Mouse (Mus musculus): ENCODE measurements around the gene Diaph3.

Gene Diaph3

GRCm38 (mm10) chr14:86656262-86656661, 484.8 kb downstream of the Diaph3 start:
- no peak for DNase-seq (ENCODE audit: low spot score)

- no peak for DNase-seq (ENCODE audit: low spot score)
Observed at GRCm38 (mm10) chr14:86646499-86647120, 494.4 kb downstream of the Diaph3 start.

GRCm38 (mm10) chr14:86642831-86643241, 498.2 kb downstream of the Diaph3 start:
- no peak for DNase-seq (ENCODE audit: low spot score)

GRCm38 (mm10) chr14:86641839-86642238, 499.2 kb downstream of the Diaph3 start:
- DNase-seq (ENCODE audit: low spot score): no peak

GRCm38 (mm10) chr14:86640086-86640485, 500.9 kb downstream of the Diaph3 start:
- no peak for DNase-seq (ENCODE audit: low spot score)

GRCm38 (mm10) chr14:86635594-86636140, 505.4 kb downstream of the Diaph3 start:
- no peak for DNase-seq (ENCODE audit: low spot score)

GRCm38 (mm10) chr14:86635052-86635451, 506.0 kb downstream of the Diaph3 start:
- no peak for DNase-seq (ENCODE audit: low spot score)

GRCm38 (mm10) chr14:86633799-86634198, 507.2 kb downstream of the Diaph3 start:
- DNase-seq (ENCODE audit: low spot score): no peak

- no peak for DNase-seq (ENCODE audit: low spot score)
Observed at GRCm38 (mm10) chr14:86624816-86625425, 516.1 kb downstream of the Diaph3 start.

GRCm38 (mm10) chr14:86619637-86620036, 521.4 kb downstream of the Diaph3 start:
- no peak for DNase-seq (ENCODE audit: low spot score)
